Mouse (Mus musculus) CH12.LX (cell line): Measurements from ENCODE around the gene Dlx3.

Source experiments
- BHLHE40 ChIP-seq: IDR thresholded peaks from 2 replicates; pipeline ENCODE4 v1.6.1; 2011; ENCODE audit warnings: mild to moderate bottlenecking, low read depth, low read length, improper control_type of control experiment
- RCOR1 ChIP-seq: conservative IDR thresholded peaks from 2 replicates; pipeline ENCODE4 v1.6.1; 2012; ENCODE audit warnings: low read depth, mild to moderate bottlenecking, inconsistent platforms, low read length, improper control_type of control experiment
- TBP ChIP-seq: conservative IDR thresholded peaks from 2 replicates; pipeline ENCODE4 v1.6.1; 2011; ENCODE audit warnings: low read depth, low read length, improper control_type of control experiment
- USF1 ChIP-seq: IDR thresholded peaks from 2 replicates; pipeline ENCODE4 v1.6.1; 2014; ENCODE audit warnings: low read depth, mild to moderate bottlenecking, inconsistent platforms, low read length, improper control_type of control experiment
- ZMIZ1 ChIP-seq: IDR thresholded peaks from 2 replicates; pipeline ENCODE4 v1.6.1; 2012; ENCODE audit warnings: low read depth, mild to moderate bottlenecking, inconsistent platforms, low read length, improper control_type of control experiment

DNA sequence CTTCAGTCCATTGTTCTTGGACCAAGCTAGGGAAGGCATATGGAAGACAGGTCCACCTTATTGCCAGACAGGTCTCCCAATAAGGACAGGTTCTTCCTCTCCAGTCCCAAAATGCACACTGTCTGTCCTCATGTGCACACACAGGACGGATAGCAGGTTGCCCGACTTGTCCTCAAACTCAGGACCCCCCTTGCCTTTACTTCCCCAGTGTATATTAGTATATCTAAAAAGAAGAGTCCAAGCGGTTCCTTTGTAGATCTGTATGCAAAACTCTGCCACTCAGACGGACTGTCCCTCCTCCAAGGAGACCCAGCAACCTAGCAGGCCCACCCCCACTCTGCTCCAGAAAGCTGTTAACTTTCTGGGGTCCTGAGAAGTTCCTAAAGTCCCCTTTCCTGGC lies 23.7 kb downstream of the Dlx3 start:
- no peak for TF ChIP-seq BHLHE40
- TF ChIP-seq TBP: no peak
- no peak for TF ChIP-seq USF1
- TF ChIP-seq ZMIZ1: no peak
- no peak for TF ChIP-seq RCOR1
